Mouse (Mus musculus): Measurements from ENCODE around the gene Ugt1a8. TPM values are rescaled to one million over a fixed set of nuclear protein-coding genes. Genes with fewer than 3 reads are reported as not detected.

Ugt1a8 gene
- polyA plus RNA-seq, 1 experiment from 2014 or later, result not detected

DNA sequence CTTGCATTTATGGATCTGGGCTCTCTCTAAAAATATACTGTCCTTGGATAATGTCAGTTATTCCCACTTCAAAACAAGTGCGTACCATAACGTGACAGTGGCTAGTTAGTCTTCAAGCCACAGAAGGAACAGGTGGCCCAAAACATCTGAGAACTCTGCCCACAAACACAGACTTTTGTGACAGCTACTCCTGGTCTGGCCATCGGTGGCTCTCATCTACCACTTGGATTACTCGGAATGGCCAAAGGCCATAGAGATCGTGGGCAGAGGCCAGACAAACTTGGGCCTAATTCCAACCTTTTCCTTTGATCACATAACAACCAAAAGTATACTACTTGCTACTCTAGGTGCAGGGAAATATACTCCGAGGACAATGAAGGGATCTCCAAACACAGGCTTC is 180.5 kb downstream of the Ugt1a8 start:
- Histone ChIP-seq H3K27me3 (ENCODE audit: control insufficient read depth, insufficient read depth, low read length) (no peaks in the 10 kb centered on the region), H3K4me1 (ENCODE audit: control insufficient read depth, insufficient read depth, low read length) (no peaks in the 10 kb centered on the region), H3K4me2 (ENCODE audit: low read depth, low read length) (no peak overlapping the region), H3K9ac (ENCODE audit: low read length) (no peak overlapping the region), H3K9me3 (replicated peaks; ENCODE audit: control insufficient read depth, low read length) (no peaks in the 10 kb centered on the region), H3K27ac (ENCODE audit: low read length) (no peak overlapping the region), H3K4me3 (replicated peaks; ENCODE audit: low read length) (no peak overlapping the region), H3K36me3 (ENCODE audit: control insufficient read depth, insufficient read depth, low read length) (peaks cover 79% of the 10 kb centered on the region)
- no peak for ATAC-seq (ENCODE audit: insufficient read depth, low FRiP score)
- WGBS, result 86% methylated on average over 6 of the region's 6 CpGs

Other genes with a start within 250 kb of the Ugt1a8 start
- gene Dgkd, start 234.5 kb upstream of the Ugt1a8 start, polyA plus RNA-seq (2015; fragmentation: Nextera tagmentation; extraction: Ambion mirVana), result 30.0 and 30.7 TPM in 2 replicates
- gene Usp40, start 79.3 kb upstream of the Ugt1a8 start, polyA plus RNA-seq (2015; fragmentation: Nextera tagmentation; extraction: Ambion mirVana), result 31.8 and 31.9 TPM in 2 replicates
- not detected in 2 replicates for gene Ugt1a10, start 32.4 kb upstream of the Ugt1a8 start, polyA plus RNA-seq (2015; fragmentation: Nextera tagmentation; extraction: Ambion mirVana)
- gene Ugt1a9, start 17.0 kb upstream of the Ugt1a8 start, polyA plus RNA-seq (2015; fragmentation: Nextera tagmentation; extraction: Ambion mirVana), result 2.2 and 2.9 TPM in 2 replicates
- gene Ugt1a7c, start 7.2 kb downstream of the Ugt1a8 start, polyA plus RNA-seq (2015; fragmentation: Nextera tagmentation; extraction: Ambion mirVana), result 13.4 and 15.8 TPM in 2 replicates
- 4.2 and 5.7 TPM in 2 replicates for gene Ugt1a6b, start 15.4 kb downstream of the Ugt1a8 start, polyA plus RNA-seq (2015; fragmentation: Nextera tagmentation; extraction: Ambion mirVana)
- gene Ugt1a6a, start 47.0 kb downstream of the Ugt1a8 start, polyA plus RNA-seq (2015; fragmentation: Nextera tagmentation; extraction: Ambion mirVana), result 35.4 and 45.7 TPM in 2 replicates
- gene Ugt1a5, start 78.2 kb downstream of the Ugt1a8 start, polyA plus RNA-seq (2015; fragmentation: Nextera tagmentation; extraction: Ambion mirVana), result 0.10 TPM in 1 of 2 replicates, not detected in the other
- gene Ugt1a2, start 112.8 kb downstream of the Ugt1a8 start, polyA plus RNA-seq (2015; fragmentation: Nextera tagmentation; extraction: Ambion mirVana), result 0.25 and 0.43 TPM in 2 replicates
- gene Dnajb3, start 118.0 kb downstream of the Ugt1a8 start, polyA plus RNA-seq (2015; fragmentation: Nextera tagmentation; extraction: Ambion mirVana), result 6.6 and 7.6 TPM in 2 replicates
- 13.6 and 14.1 TPM in 2 replicates for gene Ugt1a1, start 124.1 kb downstream of the Ugt1a8 start, polyA plus RNA-seq (2015; fragmentation: Nextera tagmentation; extraction: Ambion mirVana)
- 1.6 and 1.7 TPM in 2 replicates for gene Mroh2a, start 139.2 kb downstream of the Ugt1a8 start, polyA plus RNA-seq (2015; fragmentation: Nextera tagmentation; extraction: Ambion mirVana)
- gene Hjurp, start 189.8 kb downstream of the Ugt1a8 start, polyA plus RNA-seq (2015; fragmentation: Nextera tagmentation; extraction: Ambion mirVana), result 169 and 173 TPM in 2 replicates
- gene Trpm8, start 189.8 kb downstream of the Ugt1a8 start, polyA plus RNA-seq (2015; fragmentation: Nextera tagmentation; extraction: Ambion mirVana), result not detected in 2 replicates

Measured in stomach, embryonic 16.5 days (tissue).